Mouse (Mus musculus): ENCODE measurements around the gene Mmp3. TPM values are rescaled to one million over a fixed set of nuclear protein-coding genes. Genes with fewer than 3 reads are reported as not detected.

The Mmp3 gene
- 3.8 TPM for polyA plus RNA-seq (2014; fragmentation: Illumina TruSeq; extraction: RNeasy Lipid Tissue Mini Kit (QIAGEN cat#74804))

DNA sequence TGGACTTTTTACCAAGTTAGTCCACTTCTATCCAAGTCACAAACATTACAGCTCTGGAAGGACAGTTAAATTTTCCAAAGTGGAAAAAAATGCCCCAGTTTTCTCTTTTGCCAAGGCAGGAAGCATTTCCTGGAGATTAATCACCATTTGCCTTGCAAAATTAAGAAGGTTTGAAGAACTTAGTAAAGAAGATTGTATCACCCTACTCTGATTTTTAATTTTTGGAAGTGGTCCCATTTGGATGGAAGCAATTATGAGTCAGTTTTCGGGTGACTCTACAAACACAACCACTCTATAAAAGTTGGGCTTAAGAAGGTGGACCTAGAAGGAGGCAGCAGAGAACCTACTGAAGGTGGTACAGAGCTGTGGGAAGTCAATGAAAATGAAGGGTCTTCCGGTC, at the start of gene Mmp3:
Gene Mmp3, plus strand, starts transcription at position 301 of the 400 bp plus-strand sequence.

DNA sequence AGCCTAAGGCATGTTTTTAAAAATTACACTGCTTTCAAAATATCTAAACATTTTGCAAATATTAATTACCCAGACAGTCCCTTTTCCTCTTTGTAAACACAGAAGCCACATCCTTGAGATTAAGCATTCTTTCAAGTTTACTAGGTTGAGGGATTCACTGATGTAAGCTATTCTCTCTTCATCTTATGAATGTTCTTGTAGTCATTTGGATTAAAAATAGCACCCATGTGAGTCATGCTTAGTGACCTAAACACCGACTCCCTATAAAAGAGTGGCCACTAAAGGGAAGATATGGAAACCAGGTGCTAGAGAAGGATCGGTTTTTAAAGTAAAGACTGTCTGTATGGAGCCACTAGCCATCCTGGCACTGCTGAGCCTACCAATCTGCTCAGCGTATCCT, 56.4 kb downstream of the Mmp3 start, which contains the start of gene Mmp10:
Gene Mmp10, plus strand, starts transcription at position 302 of the 400 bp plus-strand sequence.

Other genes with a start within 250 kb of the Mmp3 start
- gene Mmp13, start 173.3 kb upstream of the Mmp3 start, polyA plus RNA-seq (2014; fragmentation: Illumina TruSeq; extraction: RNeasy Lipid Tissue Mini Kit (QIAGEN cat#74804)) = 1.0 TPM
- 71.6 TPM for gene Mmp12, start 101.4 kb upstream of the Mmp3 start, polyA plus RNA-seq (2014; fragmentation: Illumina TruSeq; extraction: RNeasy Lipid Tissue Mini Kit (QIAGEN cat#74804))
- not detected for gene Mmp1b, start 57.8 kb upstream of the Mmp3 start, polyA plus RNA-seq (2014; fragmentation: Illumina TruSeq; extraction: RNeasy Lipid Tissue Mini Kit (QIAGEN cat#74804))
- not detected for gene Mmp10, start 56.5 kb downstream of the Mmp3 start, polyA plus RNA-seq (2014; fragmentation: Illumina TruSeq; extraction: RNeasy Lipid Tissue Mini Kit (QIAGEN cat#74804))
- gene Mmp8, start 112.6 kb downstream of the Mmp3 start, polyA plus RNA-seq (2014; fragmentation: Illumina TruSeq; extraction: RNeasy Lipid Tissue Mini Kit (QIAGEN cat#74804)) = 3.1 TPM
- 1.5 TPM for gene Mmp27, start 125.6 kb downstream of the Mmp3 start, polyA plus RNA-seq (2014; fragmentation: Illumina TruSeq; extraction: RNeasy Lipid Tissue Mini Kit (QIAGEN cat#74804))
- not detected for gene Mmp20, start 182.4 kb downstream of the Mmp3 start, polyA plus RNA-seq (2014; fragmentation: Illumina TruSeq; extraction: RNeasy Lipid Tissue Mini Kit (QIAGEN cat#74804))
- not detected for gene Mmp7, start 246.3 kb downstream of the Mmp3 start, polyA plus RNA-seq (2014; fragmentation: Illumina TruSeq; extraction: RNeasy Lipid Tissue Mini Kit (QIAGEN cat#74804))